Mouse (Mus musculus) embryonic fibroblast, embryonic 13.5 days (primary cell): ENCODE results near the gene Mrps21. TPM values are rescaled to one million over a fixed set of nuclear protein-coding genes. Genes with fewer than 3 reads are reported as not detected.

Experiments used
- H3K27ac ChIP-seq: 2 replicates; pipeline ENCODE4 v1.5.1; 2012; ENCODE audit warnings: low read length, control low read depth, inconsistent platforms; ENCODE audit not compliant: insufficient read depth
- H3K4me1 ChIP-seq: 2 replicates; pipeline ENCODE4 v1.6.1; 2011; ENCODE audit warnings: low read length; ENCODE audit not compliant: control insufficient read depth, insufficient read depth
- H3K4me3 ChIP-seq: 2 replicates; pipeline ENCODE4 v1.5.1; 2011; ENCODE audit warnings: mild to moderate bottlenecking, control low read depth, low read length; ENCODE audit not compliant: insufficient read depth
- CTCF ChIP-seq: IDR thresholded peaks from 2 replicates; pipeline ENCODE4 v1.5.1; 2011; ENCODE audit warnings: mild to moderate bottlenecking, control low read depth, low read length, moderate library complexity, borderline replicate concordance; ENCODE audit not compliant: insufficient read depth
- POLR2A ChIP-seq: IDR thresholded peaks from 2 replicates; pipeline ENCODE4 v1.6.1; 2011; ENCODE audit warnings: low read depth, mild to moderate bottlenecking, control low read depth, low read length, moderate library complexity
- polyA plus RNA-seq: library from polyadenylated mRNA; stranded (reverse); fragments of >200 nt; gene quantifications from 2 replicates; pipeline ENCODE4 v1.2.4, GENCODE M21; 2011; ENCODE audit warnings: low read depth; ENCODE audit not compliant: missing spikeins, insufficient read length

Gene Mrps21
- polyA plus RNA-seq, 1 experiment, result 171 TPM

GRCm38 (mm10) chr3:95892066-95893052 is 21.0 kb upstream of the Mrps21 start:
- Histone ChIP-seq H3K4me3 (no peak overlapping the region), H3K27ac (no peak overlapping the region), H3K4me1 (peaks cover 2% of the 10 kb centered on the region; the same call in 1 of the 2 replicates)
- TF ChIP-seq CTCF, result no peak
- no peak for TF ChIP-seq POLR2A

- TF ChIP-seq CTCF (no peak), POLR2A (peak; percentile 51)
- H3K4me1 ChIP-seq, result peaks cover 2% of the 10 kb centered on the region; the same call in 1 of the 2 replicates
- peak within 1 kb of the TSS; percentile 30 for H3K4me3 ChIP-seq
- H3K27ac ChIP-seq, result peak within 1 kb of the TSS; percentile 76
Observed at GRCm38 (mm10) chr3:95891211-95892065, 20.1 kb upstream of the Mrps21 start, which contains the start of gene BC028528. Gene BC028528 (minus strand): TSS chr3:95892005.

GRCm38 (mm10) chr3:95889664-95890063 is 18.3 kb upstream of the Mrps21 start:
- H3K4me1 ChIP-seq, result peaks cover 2% of the 10 kb centered on the region; the same call in 1 of the 2 replicates
- no peak overlapping the region for H3K27ac ChIP-seq
- TF ChIP-seq CTCF, result no peak
- TF ChIP-seq POLR2A, result no peak
- H3K4me3 ChIP-seq, result no peak overlapping the region

- H3K27ac ChIP-seq, result no peak overlapping the region
- TF ChIP-seq POLR2A, result no peak
- no peak for TF ChIP-seq CTCF
Observed at GRCm38 (mm10) chr3:95887596-95887995, 16.3 kb upstream of the Mrps21 start.

GRCm38 (mm10) chr3:95884400-95884799 is 13.1 kb upstream of the Mrps21 start:
- Histone ChIP-seq H3K4me3 (no peak overlapping the region), H3K27ac (no peak overlapping the region), H3K4me1 (no peaks in the 10 kb centered on the region)
- no peak for TF ChIP-seq POLR2A
- TF ChIP-seq CTCF, result no peak

More at GRCm38 (mm10) chr3:95887596-95887995, 16.3 kb upstream of the Mrps21 start:
- peaks cover 2% of the 10 kb centered on the region; the same call in 1 of the 2 replicates for H3K4me1 ChIP-seq
- no peak overlapping the region for H3K4me3 ChIP-seq

- TF ChIP-seq POLR2A (no peak), CTCF (peak; percentile 45; the same call in 1 of the 2 replicates)
- H3K27ac ChIP-seq, result no peak overlapping the region
- peak overlapping the region; percentile 44 for H3K4me3 ChIP-seq
- H3K4me1 ChIP-seq, result no peaks in the 10 kb centered on the region
Observed at GRCm38 (mm10) chr3:95882816-95883425, 11.6 kb upstream of the Mrps21 start.

- Histone ChIP-seq H3K4me1 (no peaks in the 10 kb centered on the region), H3K27ac (no peak within 1 kb of the TSS), H3K4me3 (peak within 1 kb of the TSS; percentile 69)
- TF ChIP-seq CTCF, result no peak
- peak; percentile 73 for TF ChIP-seq POLR2A
Observed at GRCm38 (mm10) chr3:95881979-95882815, 10.9 kb upstream of the Mrps21 start, which contains the start of gene Ciart. Gene Ciart (minus strand): TSS chr3:95882251.

GRCm38 (mm10) chr3:95879063-95879462 is 7.7 kb upstream of the Mrps21 start:
- no peaks in the 10 kb centered on the region for H3K4me1 ChIP-seq
- H3K4me3 ChIP-seq, result no peak overlapping the region
- no peak for TF ChIP-seq POLR2A
- TF ChIP-seq CTCF, result no peak
- no peak overlapping the region for H3K27ac ChIP-seq

GRCm38 (mm10) chr3:95872048-95872447 is 729 bp upstream of the Mrps21 start:
- H3K4me1 ChIP-seq, result no peaks in the 10 kb centered on the region
- H3K27ac ChIP-seq, result no peak overlapping the region
- H3K4me3 ChIP-seq, result peak overlapping the region; percentile 66
- TF ChIP-seq CTCF (no peak), POLR2A (no peak)
